Mouse (Mus musculus): ENCODE data around the gene Tbc1d30.

Gene Tbc1d30

DNA sequence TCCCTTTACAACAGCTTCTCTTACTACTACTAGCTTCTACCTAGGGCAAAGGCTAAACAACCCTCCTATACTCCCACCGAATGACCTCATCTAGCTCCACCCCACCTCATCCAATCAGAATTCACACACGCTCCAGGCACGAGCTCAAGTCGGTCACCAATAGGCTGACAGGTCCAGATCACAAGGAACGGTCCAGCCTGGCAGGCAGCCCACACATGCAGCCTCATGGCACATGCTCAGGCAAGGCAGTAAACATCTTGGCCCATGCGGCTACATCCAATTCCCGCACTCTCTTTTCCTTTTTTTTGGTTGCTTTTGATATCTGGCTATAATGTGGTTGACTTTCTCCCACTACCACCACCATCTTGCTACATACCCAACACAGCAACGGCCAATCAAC is 88.9 kb downstream of the Tbc1d30 start:
- no peak for DNase-seq

DNA sequence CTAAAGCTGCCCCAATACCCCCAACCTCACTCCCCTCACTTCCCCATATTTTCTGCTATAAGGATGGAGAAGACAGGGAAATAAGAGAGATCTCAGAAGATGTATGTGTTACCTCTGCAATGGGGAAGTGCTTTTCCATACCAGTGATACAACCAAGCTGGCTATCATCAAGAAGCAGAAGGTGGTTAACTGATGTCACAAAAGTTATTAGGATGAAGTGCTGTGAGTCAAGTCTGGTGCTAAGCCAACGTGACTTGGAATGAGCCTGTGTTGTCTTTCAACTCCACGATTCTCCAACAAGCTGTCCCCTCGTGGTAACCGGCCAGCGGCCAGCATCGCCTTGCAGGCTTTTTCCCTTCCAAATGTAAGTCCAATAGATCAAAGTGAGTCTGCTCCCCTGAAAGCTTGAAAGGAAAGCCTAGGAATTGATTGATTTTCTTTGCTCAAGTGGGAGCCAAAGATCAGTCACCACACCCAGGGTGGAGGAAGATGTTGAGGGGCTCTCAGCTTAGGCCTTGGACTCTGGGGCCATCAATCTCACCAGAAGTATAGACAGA is 90.0 kb downstream of the Tbc1d30 start:
- peak; percentile 57 for DNase-seq

DNA sequence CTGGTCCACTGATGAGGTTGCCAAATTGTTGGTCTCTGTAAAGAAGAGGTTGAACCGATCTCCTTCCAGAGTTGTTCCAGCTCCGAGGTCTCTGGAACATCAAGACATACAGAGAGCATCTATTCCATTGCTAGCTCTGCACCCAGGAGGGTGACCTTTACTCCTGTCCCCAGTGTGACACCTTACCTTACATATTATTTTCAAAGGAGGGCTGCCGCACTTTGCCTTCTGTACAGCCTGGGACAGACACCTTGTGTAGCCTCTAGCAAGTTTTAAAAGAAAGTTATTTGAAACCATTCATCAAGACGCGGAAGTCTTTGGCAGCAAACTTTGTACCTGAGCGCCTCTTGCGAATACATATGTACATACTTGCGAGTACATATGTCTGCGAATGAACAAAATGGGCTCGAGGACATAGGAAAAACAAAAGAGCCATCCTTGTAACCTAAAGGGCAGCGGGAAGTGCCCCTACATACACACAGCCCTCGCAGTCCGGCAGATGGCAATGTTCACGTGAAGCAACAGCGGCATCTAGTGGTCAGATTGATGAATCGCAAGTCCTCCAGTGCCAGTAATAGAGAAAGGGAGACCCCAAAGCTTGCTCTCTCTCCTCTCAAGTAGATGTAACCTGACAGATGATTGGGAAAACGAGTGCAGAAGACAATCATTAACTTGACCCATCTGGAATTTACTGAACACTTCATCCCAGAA is 94.8 kb downstream of the Tbc1d30 start:
- DNase-seq: peak; percentile 81

DNA sequence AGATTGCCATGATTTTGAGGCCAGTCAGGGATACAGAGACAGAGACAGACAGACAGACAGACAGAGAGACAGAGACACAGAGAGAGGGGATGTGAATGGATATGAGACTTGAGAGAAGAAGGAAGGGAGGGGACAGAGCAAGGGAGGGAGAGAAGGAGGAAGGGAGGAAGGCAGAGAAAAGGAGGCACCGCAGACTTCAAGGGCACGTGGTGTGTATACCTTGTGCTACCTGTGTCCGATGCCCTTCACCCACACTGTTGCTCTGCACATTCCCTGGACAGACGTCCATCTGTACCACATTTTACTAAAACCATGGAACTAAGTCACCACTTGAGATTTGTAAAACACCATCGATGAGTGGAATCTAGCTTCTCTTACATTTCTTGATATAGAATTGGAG is 95.6 kb downstream of the Tbc1d30 start:
- no peak for DNase-seq

DNA sequence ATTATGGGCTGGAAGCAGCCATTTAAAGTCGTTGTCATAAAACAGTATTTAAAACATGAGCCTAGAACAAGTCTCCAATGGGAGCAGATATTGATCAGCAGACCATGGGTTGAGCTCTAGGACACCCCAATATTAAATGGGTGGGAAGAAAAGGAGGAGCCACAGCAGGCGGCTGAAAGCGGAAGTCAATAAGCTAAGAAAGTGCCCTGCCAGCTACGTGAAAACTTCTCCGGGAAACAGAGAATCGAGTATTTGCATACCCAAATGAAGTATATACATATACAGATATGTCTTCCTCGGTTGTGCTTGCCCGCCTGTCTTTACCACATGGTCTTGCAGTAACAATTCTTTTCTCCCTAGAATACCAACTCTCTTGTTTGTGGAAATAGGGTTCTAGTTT is 96.7 kb downstream of the Tbc1d30 start:
- no peak for DNase-seq

DNA sequence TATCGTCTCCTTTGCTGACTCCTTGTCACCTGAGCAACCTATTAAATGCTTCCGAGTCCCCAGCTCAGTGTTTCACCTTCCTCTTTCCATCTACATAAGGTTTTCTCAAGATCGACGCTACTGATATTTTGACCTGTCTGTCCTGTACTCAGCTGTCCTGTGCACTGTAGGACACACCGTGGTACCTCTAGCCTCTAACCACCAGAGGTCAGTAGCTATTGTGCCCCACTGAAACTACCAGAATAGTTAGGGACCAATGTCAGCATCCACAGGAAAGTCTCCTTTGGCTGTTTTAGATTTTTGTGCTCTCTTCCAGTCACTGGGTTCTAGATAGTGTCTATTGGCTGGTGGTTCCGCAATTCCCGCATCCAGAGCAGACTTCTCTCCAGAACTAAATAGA is 98.3 kb downstream of the Tbc1d30 start:
- peak; percentile 39 for DNase-seq

DNA sequence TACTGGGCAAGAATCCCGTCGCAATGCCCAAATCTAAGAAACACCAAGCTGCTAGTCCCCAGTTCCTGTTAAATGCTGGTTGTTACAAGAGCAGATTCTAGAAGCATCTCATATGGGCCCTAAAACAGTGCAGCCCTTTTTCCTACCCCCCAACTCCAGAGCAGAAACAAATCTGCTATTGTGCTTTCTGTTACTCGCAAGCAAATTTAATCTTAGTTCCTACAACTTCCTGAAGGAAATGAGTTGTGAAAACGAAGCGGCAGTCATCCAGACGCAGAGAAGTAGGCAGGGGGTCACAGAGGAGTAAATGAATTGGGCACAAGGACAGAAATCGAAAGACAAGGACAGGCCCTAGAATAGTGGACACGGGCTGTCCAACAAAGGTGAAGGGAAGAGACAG is 99.9 kb downstream of the Tbc1d30 start:
- DNase-seq: peak; percentile 38

DNA sequence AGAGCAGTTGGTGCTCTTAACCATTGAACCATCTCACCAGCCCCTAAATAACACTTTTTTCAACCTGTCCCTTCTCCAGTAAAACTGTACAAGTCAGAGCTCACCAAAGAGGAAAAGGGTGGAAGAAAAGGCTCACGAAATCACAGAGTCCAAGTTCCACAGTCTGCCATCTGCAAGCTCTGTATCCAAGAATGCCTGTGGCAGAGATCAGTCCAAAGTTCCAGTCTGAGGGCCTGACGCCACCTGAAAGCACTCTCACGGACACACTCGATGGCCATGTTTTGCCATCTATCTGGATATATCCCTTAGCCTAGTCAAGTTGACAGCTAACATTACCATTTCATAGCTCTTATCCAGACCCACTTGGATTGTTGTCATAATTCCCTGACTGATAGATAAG is 101.3 kb downstream of the Tbc1d30 start:
- DNase-seq: no peak

DNA sequence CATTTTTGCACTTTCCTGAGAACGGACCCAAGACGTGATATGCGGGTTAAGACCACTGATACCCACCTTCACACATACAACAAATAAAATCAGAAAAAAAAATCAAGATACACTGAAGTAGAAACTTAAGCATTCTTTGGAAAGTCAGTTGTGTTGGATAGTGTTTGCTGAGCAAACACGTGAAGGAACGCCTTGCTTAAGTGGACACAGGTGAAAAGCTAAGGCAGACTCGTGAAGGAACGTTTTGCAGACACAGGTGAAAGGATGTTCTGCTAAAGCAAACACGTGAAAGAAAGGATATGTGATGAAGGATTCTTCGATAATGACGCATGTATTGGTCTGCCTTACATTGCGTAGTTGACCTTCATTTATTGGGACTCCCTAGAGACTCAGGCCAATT is 103.5 kb downstream of the Tbc1d30 start:
- no peak for DNase-seq

DNA sequence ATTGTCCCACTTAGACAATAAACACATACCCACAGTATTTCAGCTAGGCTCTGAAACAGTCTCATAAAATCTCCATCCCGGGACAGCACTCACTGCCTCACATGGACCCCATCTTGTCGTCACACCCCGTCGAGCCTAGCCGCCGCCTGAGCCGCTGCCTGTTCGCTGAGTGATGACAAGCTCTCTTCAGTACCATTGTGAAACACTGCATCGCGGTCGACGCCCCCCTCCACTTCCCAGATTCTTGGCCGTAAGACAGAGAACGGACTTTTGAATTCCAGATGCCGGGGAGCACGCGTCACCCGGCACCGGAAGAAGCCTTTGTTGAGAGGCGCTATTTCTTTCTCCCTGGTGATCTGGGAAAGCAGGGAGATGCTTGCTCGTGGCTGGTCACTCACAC is 104.1 kb downstream of the Tbc1d30 start:
- peak; percentile 73 for DNase-seq

DNA sequence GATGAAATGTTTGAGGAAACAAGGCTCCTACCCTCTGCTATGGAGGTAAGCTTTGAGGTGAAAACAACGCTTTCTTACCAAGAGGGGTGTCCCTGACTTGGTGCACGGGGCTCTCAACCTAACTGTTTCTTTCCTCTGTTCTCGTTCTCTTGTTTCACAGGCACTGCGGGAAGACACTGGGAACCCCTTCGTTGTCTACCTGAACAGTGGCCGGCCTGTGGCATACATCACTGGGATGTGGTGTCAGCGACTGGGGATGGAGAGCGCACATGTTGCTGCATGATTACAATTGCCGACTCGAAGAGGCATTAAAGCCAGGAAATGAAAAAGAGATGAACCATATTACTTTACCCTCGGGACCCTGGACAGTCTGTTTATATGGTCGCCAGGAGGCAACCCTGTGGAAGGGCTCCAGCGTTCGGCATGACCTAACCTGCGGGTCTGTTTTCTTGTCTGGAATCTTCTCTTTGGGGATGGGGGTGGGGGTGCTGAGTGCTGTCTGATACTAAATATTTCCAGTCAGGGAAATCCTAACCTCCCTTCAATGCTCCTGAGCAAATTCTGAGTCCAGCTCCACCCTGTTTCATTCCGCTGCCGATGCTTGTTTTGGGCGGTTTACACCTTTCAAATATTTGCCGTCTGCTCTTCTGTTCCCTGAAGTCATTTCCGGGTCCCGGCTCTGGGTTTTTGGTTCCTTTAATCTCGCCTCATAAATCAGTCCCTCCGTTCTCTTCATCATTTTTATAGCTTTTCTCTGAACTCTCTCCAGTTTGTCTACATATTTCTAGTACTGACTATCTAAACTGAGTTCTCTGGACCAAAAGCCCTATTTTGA is 107.5 kb downstream of the Tbc1d30 start:
- DNase-seq: no peak

DNA sequence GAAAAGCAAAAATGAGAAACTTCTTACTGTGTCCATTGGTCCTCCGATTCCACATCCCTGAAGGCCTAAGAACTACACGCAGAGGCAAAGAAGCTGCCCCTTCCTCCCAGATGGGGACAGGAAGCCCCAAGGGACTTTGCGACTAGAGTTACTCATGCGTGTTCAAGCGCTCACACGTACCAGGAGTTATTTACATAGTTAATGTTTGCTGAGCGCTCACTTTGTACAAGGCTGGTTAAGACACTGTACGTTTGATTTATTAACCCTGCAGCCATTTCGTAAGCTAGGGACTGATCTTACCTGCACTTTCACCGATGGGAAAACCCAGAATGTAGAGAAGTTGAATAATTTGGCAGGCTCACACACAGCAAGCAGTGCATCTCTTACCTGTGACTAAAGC is 108.5 kb downstream of the Tbc1d30 start:
- no peak for DNase-seq

DNA sequence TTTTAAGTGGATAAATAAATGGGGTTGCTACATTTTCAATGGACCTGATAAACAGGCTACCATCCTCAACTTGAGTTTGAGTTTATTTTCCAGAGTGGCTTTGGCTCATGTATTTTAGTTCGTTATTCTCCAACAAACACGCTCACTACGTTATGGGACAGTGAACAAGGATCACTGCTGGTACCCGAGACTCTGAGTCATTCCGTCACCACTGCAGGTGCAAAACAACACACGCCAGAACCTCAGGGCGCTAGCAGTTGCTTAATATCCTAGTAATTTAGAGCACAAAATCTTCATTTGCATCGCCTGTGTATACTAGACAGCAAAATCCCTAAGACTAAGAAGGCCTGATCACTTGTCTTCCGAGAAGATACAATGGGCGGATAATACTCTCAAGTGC is 112.0 kb downstream of the Tbc1d30 start:
- DNase-seq: no peak

DNA sequence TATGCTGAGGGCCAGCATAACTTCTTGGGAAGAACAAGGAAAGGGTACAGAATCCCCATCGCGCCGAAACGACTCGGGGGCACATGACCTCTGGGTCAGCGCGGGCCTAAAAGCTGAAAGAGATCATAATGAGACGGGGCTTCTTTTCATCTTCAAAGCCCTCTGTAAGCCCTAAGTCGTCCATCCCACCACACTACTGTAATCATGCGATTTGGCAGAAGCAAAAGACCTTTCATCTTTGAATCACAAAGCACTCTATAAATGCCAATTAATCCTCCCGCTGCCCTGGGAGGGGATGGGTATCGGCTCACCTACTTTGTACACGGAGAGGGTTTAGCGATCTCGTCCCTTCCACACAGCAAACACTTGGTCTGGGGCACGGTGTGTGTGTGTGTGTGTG is 112.5 kb downstream of the Tbc1d30 start:
- DNase-seq: no peak

DNA sequence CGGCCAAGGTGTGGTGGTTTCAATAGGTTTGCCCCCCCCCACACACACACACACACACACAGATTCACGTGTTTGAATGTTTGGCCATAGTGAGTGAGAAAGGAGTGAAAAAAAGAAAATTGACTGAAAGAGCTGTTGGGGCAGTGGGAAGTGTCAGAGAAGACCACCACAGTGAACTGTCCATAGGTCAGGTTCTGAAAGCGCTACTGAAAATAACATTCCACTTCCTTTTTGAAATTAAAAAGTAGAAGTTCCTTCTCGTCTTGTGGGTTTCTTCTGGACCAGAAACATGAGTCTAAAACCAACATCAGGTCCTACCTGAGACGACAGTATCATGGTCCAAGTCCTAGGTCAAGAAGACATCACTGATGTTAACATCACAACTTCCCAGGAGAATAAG is 113.7 kb downstream of the Tbc1d30 start:
- no peak for DNase-seq

DNA sequence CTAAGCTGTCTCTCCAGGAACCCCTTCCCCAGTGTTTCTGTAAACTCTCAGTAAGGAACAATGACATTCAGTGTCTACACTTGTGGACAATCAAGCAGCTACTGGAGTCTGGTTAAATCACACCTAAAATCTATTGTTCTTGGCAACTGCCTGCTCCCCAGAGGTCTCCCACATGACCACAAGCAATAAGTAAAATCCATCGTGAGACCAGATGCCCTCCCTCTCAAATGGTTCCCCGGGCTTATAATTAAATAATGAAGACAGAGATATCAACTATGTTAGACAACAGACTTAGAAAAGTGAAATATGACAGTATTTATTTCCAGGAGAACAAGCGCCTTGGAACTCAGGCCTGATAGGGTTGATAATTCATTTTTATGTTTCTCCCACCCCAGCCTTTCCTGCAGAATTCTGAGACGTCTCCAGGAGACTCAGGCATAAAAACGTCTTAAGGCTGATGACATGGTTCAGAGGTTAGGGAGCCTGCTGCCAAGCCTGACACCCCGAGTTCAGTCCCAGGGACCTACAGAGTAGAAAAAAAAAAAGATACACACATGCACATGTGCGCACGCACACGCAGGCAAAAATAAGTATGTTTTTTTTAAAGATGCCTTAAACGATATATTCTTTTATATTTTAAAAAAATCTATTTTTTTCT is 115.8 kb downstream of the Tbc1d30 start:
- DNase-seq: no peak

DNA sequence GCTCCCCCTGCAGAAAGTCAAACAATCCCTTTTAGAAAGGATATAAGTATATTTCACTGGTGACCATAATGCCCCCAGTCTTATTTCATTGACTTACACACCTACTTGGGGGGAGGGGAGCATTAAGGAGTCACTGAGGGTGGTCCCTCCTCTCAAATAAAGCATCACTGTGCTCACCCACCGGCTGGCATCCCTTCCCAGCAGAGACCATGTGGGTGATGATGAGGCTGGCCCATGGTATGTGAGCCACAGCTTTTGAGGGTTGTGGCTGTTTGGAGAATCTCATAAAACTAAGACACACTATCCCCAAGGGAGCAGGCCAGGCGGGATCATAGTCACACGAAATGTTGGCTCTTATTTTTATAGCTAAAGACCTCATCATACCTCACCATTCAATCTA is 116.6 kb downstream of the Tbc1d30 start:
- DNase-seq: no peak

DNA sequence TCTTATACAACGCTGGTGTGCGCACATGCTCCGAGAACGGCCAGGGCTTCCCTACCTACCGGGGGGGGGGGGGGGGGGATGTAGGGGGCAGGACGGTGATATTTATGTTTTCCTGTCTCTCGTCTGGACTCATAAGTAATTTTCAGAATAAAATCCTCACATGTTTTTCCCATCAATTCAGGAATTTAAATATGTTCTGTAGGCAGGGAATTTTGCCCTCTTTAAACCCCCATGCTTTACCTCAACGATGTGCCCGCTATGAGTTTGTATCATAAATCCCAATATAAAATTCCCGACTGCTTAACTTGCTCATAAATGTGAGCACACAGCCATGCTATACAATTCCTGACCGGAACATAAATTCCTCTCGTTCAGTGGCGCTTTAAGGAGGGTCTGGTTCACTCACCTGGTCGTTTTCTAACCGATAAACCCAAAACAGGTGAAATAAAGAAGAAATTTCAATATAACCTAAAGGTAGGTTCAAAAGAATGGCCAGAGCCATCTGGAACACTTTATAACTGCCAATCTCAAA is 122.6 kb downstream of the Tbc1d30 start:
- no peak for DNase-seq

DNA sequence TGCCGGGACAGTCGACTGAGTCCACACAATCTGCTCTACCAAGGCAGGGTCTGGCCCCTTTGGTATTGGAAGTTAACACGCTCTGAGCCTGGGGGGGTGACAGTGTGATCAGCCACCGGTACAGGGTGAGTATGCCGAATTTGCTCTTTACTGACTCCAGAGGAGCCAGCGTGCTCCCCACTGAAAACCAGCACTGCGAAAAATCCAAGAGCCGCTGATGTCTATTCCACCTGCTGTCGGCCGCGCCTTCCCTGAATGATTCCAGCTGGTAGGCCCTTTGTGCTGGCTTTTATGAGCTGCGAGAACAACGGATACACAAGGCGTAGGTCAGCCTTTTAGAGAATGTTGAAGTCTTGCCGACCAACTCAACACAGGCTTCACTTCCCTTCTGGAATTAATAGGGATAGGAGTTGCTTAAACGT is 123.1 kb downstream of the Tbc1d30 start:
- no peak for DNase-seq

DNA sequence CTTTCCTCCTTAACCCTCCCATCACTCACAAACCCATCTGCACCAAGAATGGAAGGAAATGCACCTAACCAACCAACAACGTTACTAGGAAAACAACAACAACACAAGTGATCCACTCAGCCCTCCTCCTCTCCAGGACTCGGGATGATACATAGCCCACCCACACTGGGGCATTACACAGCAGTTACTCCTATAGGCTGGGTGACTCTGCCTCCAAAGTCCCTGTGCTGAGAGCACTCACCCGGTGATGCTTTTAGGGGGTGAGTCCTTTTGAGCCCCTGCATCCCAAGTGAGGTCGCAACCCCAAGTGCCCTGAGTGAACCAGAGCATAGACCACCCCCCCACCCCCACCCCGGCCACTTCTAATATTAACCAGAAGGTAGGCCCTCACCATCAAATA is 123.7 kb downstream of the Tbc1d30 start:
- DNase-seq: no peak

DNA sequence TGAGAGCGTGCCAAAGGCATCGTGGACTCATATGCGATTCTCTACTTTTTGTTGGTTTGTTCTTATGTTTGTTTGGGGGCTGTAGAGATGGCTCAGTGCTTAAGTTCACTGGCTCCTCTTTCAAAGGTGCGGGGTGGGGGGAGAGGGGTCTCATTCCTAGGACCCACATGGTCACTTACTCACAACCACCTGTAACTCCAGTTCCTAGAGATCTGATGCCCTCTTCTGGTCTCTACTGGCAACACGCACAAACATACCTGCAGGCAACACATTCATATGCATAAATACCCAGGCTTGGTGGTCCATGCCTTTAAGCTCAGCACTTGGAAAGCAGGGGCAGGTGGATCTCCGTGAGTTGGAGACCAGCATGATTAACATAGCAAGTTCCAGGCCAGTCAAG is 125.4 kb downstream of the Tbc1d30 start:
- DNase-seq: no peak

DNA sequence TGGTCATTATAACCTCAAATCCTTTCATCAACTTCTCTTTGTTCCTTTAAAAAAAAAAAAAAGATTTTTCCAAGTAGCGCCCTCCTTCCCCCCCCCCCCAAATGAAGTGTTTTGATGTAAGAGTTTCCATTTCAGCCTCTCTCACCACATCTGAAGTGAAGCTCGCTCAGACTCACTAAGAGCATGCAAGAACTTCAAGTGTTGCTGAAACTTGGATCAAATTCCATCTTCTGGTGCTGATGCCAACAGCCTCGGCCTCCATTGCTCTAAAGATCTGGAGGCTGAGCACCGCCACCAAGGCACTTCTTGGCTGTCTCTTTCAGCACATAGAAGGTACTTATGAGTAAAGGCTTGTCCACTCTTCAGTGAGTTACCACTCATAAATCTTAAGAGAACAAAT is 128.2 kb downstream of the Tbc1d30 start:
- peak; percentile 57 for DNase-seq

DNA sequence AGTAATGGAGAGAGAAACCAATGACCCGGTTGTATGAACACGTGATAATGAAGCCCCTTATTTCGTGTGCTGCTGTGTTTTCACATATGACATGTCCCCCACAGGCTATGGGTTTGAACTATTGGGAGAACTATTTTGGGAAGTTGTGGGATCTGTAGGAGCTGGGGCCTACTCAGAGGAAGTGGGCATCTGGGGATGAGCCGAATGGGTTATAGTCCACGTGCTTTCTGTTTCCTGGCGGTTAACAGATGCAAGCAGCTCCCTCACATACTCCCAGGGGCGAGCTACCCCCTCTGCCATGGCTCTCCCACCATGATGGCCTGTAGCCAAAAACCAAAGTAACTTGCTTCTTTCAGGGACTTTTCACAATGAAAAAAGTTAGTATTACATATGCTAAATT is 132.5 kb downstream of the Tbc1d30 start:
- no peak for DNase-seq
